Mouse (Mus musculus) spleen, adult 2 months (tissue): ENCODE data around the gene 9530077C05Rik.

Experiments
- CTCF ChIP-seq: fragments of 200-500 bp; IDR thresholded peaks from 2 replicates; pipeline ENCODE4 v1.5.1; 2011; ENCODE audit warnings: mild to moderate bottlenecking, inconsistent platforms; ENCODE audit not compliant: insufficient read depth, insufficient read length, insufficient replicate concordance; ENCODE audit errors: extremely low read depth
- POLR2A ChIP-seq: fragments of 200-500 bp; IDR thresholded peaks from 2 replicates; pipeline ENCODE4 v1.6.1; 2011; ENCODE audit warnings: low read depth, low read length, inconsistent platforms

- TF ChIP-seq POLR2A (no peak), CTCF (no peak)
These were observed 5.9 kb upstream of the 9530077C05Rik start for GRCm38 (mm10) chr9:22405414-22405813.
